Mouse (Mus musculus) CD4-positive helper T cell, adult 2 months (primary cell): ENCODE data around the gene Anln.
A peak's percentile ranks its signal among the peaks of the same experiment; 100 is the strongest.
"Not testable (repeated sequence)": the region's sequence is repeated elsewhere in the genome, so short reads cannot be mapped to it uniquely, and the experiment has no call there.

Source experiments
- DNase-seq: peaks from one replicate; pipeline ENCODE4 v3.0.0-alpha.2; 2012; ENCODE audit warnings: low read depth, missing footprints, low spot score

Gene Anln

GRCm38 (mm10) chr9:22389021-22389476 lies at the start of gene Anln:
Gene Anln, minus strand, starts transcription at chr9:22389188.
- DNase-seq: peak; percentile 93

- DNase-seq: no peak
Observed at GRCm38 (mm10) chr9:22434101-22434500, 45.1 kb upstream of the Anln start.

- no peak for DNase-seq
Observed at GRCm38 (mm10) chr9:22433221-22433620, 44.2 kb upstream of the Anln start.

- peak; percentile 19 for DNase-seq
Observed at GRCm38 (mm10) chr9:22430315-22430840, 41.4 kb upstream of the Anln start.

GRCm38 (mm10) chr9:22429533-22430241 lies 40.7 kb upstream of the Anln start:
- peak; percentile 47 for DNase-seq

GRCm38 (mm10) chr9:22428666-22429410 lies 39.9 kb upstream of the Anln start:
- DNase-seq: no peak

- DNase-seq: no peak
Observed at GRCm38 (mm10) chr9:22428028-22428665, 39.2 kb upstream of the Anln start.

GRCm38 (mm10) chr9:22424719-22425118 lies 35.7 kb upstream of the Anln start:
- DNase-seq: no peak

GRCm38 (mm10) chr9:22424196-22424595 lies 35.2 kb upstream of the Anln start:
- DNase-seq: no peak

- DNase-seq: no peak
Observed at GRCm38 (mm10) chr9:22423507-22423906, 34.5 kb upstream of the Anln start.

- no peak for DNase-seq
Observed at GRCm38 (mm10) chr9:22422559-22422958, 33.6 kb upstream of the Anln start.

GRCm38 (mm10) chr9:22420491-22420890 lies 31.5 kb upstream of the Anln start:
- no peak for DNase-seq

- DNase-seq: no peak
Observed at GRCm38 (mm10) chr9:22419877-22420276, 30.9 kb upstream of the Anln start.

GRCm38 (mm10) chr9:22417547-22417946 lies 28.6 kb upstream of the Anln start:
- no peak for DNase-seq

GRCm38 (mm10) chr9:22416187-22416586 lies 27.2 kb upstream of the Anln start:
- no peak for DNase-seq

GRCm38 (mm10) chr9:22411002-22411857 lies 22.2 kb upstream of the Anln start, which contains the start of gene 9530077C05Rik:
Gene 9530077C05Rik, plus strand, starts transcription at chr9:22411513.
- DNase-seq: peak; percentile 94

- DNase-seq: no peak
Observed at GRCm38 (mm10) chr9:22409501-22409900, 20.5 kb upstream of the Anln start.

- DNase-seq: not testable (repeated sequence)
Observed at GRCm38 (mm10) chr9:22408344-22408743, 19.4 kb upstream of the Anln start.

GRCm38 (mm10) chr9:22407633-22408032 lies 18.6 kb upstream of the Anln start:
- DNase-seq: not testable (repeated sequence)

GRCm38 (mm10) chr9:22405414-22405813 lies 16.4 kb upstream of the Anln start:
- no peak for DNase-seq

- not testable (repeated sequence) for DNase-seq
Observed at GRCm38 (mm10) chr9:22403501-22403900, 14.5 kb upstream of the Anln start.
